Mouse (Mus musculus) thymus, postnatal 4 days (tissue): ENCODE measurements around the gene Tnmd.

Experiments used
- DNase-seq: peaks from one replicate; pipeline ENCODE4 v3.0.0; 2021

Gene Tnmd

DNA sequence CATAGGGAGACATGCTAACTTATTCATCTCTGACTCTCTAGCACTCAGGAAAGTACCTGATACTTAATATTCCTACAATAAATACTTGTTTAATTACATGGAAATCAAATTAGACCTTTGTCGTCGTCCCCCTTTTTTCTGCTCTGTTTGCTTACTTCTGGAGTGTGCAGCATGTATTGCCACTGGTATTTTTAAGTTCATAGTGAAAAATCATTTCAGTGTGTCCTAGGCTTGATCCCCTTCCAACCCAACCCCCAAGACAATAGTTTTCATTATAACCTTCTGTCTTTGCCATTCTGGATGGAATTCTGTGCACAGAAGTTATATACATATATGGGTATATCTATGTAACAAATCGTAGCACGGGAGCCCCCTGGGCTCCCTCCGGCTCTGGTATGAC, at the start of gene Tnmd:
TSS of gene Tnmd (plus strand) at position 301 of the 400 bp plus-strand sequence.
- no peak for DNase-seq

DNA sequence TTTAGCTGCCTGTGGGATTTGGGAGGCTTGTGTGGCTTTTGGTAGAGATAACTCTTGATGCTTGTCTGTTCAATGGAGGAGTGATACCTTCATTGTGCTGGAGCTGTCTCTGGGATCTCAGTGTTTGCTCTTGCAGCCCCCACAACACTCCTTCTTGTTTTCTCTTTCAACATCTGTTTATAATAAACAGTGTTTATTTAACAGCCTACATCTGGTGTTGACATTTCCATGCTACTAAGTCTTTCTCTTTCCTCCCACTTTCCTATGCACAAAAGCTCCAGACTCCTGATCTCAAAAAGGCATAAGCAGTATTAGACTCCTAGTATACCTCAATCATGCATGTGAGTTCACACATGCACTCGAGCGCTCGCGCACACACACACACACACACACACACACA, 2.9 kb downstream of the Tnmd start:
- DNase-seq, result no peak

DNA sequence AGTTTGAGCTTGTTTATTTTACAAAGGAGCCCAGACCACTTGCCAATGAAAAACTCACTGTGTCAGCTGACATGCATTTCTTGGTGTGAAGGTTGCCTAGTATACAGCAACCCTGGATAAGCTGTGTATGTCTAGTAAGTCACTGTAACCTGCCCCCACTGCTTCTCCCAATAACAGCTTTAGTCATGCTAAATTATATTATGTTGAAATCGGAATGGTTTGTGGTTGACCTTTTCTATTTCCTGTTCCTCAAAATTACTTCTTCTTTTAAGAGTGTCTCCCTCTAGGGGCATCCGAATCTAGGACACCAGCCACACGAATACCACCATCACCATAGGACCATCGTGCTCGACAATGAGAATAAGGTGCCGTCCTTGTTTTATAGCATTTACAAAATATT, 19.0 kb downstream of the Tnmd start:
- no peak for DNase-seq

DNA sequence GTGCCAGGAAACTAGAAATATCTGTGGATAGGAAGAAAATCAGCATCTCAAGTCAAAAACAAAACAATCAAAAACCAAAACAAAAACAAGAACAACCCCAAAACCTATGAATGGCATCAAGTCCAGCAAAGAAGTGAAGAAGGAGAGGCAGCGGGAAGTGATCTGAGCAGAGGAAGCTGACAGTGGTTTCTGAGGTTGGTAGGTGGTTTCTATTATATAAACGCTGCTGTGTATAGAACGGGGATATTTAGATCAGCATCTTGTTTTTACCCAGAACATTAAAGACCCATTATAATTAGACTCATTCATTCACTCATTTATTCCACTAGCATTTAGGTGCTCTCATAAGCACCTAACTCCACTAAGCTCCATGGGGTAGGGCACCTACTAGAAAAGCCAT, 36.5 kb downstream of the Tnmd start:
- DNase-seq, result no peak

DNA sequence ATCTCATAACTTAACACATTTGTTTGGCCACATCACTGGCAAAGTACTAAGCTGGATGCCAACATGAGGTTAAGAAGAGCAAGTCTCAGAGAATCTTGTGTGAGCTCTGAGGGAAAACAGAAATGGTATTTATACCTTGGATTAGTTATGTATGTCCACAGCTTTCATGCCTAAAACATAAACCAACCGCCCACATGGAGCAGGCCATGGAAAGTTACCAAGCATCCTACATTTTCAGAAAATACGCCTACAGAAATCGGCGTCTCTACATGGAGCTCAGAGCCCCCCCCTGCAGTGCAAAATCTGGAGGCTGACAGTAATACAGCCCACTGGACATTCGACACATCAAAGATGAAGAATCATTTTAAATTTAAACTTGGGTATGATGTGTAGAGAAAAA, 37.3 kb downstream of the Tnmd start:
- no peak for DNase-seq

DNA sequence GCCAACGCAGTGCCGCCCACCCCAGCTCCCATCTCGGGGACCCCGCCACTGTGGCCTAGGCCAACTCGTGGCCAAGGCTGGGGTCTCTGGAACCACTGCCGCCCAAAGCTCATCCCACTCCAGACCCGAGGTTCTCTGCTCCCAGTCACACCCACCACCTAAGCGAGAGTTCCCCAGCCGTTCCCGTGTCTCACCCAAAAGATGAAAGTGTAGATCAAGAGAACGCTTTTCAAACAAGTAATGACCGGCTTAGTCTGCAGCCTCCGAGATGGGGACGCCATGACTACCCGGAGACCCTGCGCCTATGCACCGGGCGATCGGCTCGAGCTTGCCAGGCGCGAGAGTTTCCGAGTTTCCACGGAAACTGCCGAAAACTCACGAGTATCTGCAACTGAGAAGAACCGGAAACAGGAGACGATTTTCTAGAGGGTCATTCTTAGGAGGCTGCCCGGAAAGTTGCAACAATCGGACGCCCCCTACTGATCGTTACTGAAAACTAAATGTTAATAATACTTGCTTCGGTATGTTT, 47.3 kb downstream of the Tnmd start, which contains the start of gene Tspan6:
TSS of gene Tspan6 (minus strand) at position 416 of the 529 bp plus-strand sequence.
- peak; percentile 90 for DNase-seq

DNA sequence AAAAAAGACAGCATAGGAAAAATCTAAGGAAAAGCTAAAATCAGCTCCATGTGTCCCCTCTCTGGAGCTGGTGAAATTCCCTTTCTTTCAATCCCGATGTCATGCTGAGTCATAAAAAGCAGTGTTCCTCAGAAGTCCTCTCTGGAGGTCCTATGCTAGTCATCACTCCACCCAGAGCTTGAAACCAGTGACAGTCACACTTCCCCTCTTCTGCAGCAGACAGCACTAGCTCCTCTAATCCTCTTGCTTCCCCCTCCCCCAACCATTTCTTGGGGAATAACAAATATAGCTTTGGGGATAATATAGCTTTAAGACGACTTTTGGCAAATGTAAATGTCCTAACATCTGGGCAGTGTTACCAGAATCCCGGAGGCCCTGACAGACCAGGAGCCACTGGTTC, 57.5 kb downstream of the Tnmd start, which contains the start of gene Srpx2:
TSS of gene Srpx2 (plus strand) at position 166 of the 400 bp plus-strand sequence.
- no peak for DNase-seq

DNA sequence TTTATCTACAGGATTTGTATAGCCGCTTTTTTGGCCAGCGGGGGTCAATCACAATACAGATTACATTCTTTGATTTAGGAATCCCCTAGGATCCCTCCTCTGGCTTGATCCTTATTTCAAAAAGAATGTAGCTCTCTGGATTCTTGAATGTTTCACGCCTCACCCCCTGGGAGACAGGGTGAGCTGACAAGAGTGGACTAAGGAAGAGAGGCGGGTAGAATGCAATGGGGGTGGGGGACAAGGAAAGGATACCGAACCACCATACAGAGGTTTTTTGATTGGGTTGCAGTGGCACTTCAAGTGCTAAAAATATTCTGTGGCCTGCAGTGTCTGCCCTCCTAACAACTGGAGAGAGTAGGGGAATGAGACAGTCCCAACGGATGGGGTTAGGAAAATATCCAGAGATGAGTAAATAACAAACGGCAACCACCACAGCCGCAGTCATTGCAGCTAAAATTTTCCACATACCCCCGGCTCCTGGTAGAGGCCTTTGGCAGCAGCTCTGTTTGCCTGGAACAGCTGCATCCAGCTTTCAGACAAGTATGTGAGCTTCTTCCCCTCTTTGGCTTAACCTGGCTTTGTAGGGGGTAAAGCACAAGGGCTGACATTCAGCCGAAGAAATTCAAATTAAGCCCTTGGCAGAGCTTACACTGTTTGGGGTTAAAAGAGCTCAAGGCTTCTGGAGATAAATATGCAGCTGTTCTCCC, 60.8 kb downstream of the Tnmd start:
- no peak for DNase-seq

DNA sequence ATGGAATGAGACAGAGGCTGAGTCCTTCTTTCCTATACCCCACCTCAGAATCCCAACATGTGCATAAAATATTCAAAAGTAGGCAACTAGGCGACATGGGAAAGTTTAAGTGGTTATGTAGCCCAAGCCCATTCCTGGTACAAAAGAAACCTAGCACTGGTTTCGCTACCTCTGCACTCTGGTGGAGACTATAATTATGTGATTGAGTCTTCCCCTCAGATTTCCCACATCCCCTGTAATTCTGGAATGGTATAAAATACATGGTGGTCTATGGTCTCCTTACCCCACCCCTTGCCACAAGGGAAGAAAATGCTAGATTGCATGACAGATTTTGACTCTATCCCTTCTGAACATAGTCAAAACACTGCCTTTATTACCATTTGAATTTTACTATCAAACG, 62.2 kb downstream of the Tnmd start:
- no peak for DNase-seq

DNA sequence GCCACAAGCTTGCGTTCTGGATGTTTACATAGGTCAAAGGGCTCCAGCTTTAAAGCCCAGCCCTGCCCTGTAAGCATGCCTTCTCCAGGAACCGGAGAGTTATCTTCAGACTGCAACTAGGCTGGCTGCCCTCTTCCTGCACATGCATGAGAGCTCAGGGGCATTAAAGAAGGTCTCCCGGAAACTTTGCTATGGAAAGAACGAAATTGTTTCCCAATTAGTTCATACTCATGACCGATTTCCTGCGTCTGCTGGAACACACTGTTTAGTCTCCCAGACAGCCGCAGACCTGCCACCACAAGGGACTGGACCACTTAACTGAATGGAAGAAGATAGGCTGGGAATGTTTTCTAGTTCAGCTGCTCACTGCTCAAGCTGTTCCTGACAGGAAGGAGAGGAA, 63.4 kb downstream of the Tnmd start:
- no peak for DNase-seq
